Mouse (Mus musculus) thymus, adult 2 months (tissue): ENCODE results near the gene Btbd35f24. TPM values are rescaled to one million over a fixed set of nuclear protein-coding genes. Genes with fewer than 3 reads are reported as not detected.
"Not testable (repeated sequence)": the region's sequence is repeated elsewhere in the genome, so short reads cannot be mapped to it uniquely, and the experiment has no call there.

Experiments
- DNase-seq: peaks from one replicate; pipeline ENCODE4 v3.0.0; 2021
- H3K27ac ChIP-seq: fragments of 200-500 bp; 2 replicates; pipeline ENCODE4 v1.5.1; 2012; ENCODE audit warnings: low read length, control low read depth; ENCODE audit not compliant: control insufficient read depth, insufficient read depth
- H3K27me3 ChIP-seq: fragments of 200-500 bp; 2 replicates; pipeline ENCODE4 v1.6.1; 2012; ENCODE audit warnings: mild to moderate bottlenecking, low read length, moderate library complexity, mixed read lengths; ENCODE audit not compliant: control insufficient read depth, insufficient read depth
- H3K36me3 ChIP-seq: fragments of 200-500 bp; 2 replicates; pipeline ENCODE4 v1.6.1; 2012; ENCODE audit warnings: mild to moderate bottlenecking, low read length, moderate library complexity; ENCODE audit not compliant: control insufficient read depth, insufficient read depth
- H3K4me1 ChIP-seq: fragments of 200-500 bp; replicated peaks from 2 replicates; pipeline ENCODE4 v1.6.1; 2012; ENCODE audit warnings: low read length; ENCODE audit not compliant: control insufficient read depth, insufficient read depth
- H3K4me3 ChIP-seq: fragments of 200-500 bp; 2 replicates; pipeline ENCODE4 v1.5.1; 2012; ENCODE audit warnings: mild to moderate bottlenecking, low read length, control low read depth, moderate library complexity; ENCODE audit not compliant: control insufficient read depth, insufficient read depth
- WGBS: fragments of 180-500 bp; shearing (Covaris S2); methylation state at CpG from one replicate; pipeline ENCODE4 v1.1.7; 2018; 5-methylcytosine and 5-hydroxymethylcytosine counted together
- polyA plus RNA-seq: library from polyadenylated mRNA; depleted of rRNA; stranded (reverse); fragments of >200 nt; gene quantifications from 2 replicates; pipeline ENCODE4 v1.2.3, GENCODE M21; 2012; rRNA removed

Gene Btbd35f24
- polyA plus RNA-seq = not detected in 2 replicates

DNA sequence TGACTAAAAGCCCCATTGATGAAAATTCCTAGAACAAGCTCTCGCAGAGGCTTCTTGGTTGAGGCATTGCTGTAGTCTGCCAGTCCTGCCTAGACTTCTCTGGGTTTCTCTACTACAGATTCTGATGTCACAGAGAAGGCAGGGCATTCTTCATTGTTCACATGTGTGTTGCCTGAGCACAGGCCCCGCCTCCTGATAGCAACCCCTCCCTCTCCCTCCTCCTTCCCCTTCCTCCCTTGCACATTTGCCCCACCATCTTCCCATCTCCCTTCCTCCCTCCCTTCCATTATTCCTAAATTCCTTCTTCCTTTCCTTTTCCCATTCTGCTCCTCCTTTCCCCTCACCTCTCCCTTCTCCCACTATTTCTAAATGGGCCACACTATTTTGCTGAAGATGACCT is at the start of gene Btbd35f24:
TSS of gene Btbd35f24 (minus strand) at position 101 of the 400 bp plus-strand sequence.
- not testable (repeated sequence) for H3K4me1 ChIP-seq, H3K27me3 ChIP-seq, DNase-seq, H3K27ac ChIP-seq, H3K36me3 ChIP-seq, H3K4me3 ChIP-seq
- WGBS = no CpG with 5 or more reads among the region's 2 CpGs

Other genes with a start within 250 kb of the Btbd35f24 start
- gene Btbd35f23, start 119.0 kb downstream of the Btbd35f24 start, polyA plus RNA-seq = not detected in 2 replicates
- gene Btbd35f11, start 247.9 kb upstream of the Btbd35f24 start, polyA plus RNA-seq = not detected in 2 replicates